Mouse (Mus musculus) hindbrain, embryonic 11.5 days (tissue): Measurements from ENCODE around the gene Asic2. TPM values are rescaled to one million over a fixed set of nuclear protein-coding genes. Genes with fewer than 3 reads are reported as not detected.

ENCODE experiments used
- ATAC-seq: fragments of 200-750 bp; cut with Nextera tagmentation; 2 replicates; pipeline ENCODE4 v1.8.0; 2017; ENCODE audit warnings: mild to moderate bottlenecking, moderate TSS enrichment, moderate library complexity; ENCODE audit not compliant: low FRiP score
- DNase-seq: peaks from one replicate; pipeline ENCODE4 v3.0.0-alpha.2; 2015; ENCODE audit warnings: low spot score
- H3K27ac ChIP-seq: fragments of 300-500 bp; sonication (generic); 2 replicates; pipeline ENCODE4 v1.5.1; 2014; ENCODE audit warnings: mild to moderate bottlenecking, low read depth, low read length
- H3K27me3 ChIP-seq: fragments of 300-500 bp; sonication (generic); 2 replicates; pipeline ENCODE4 v1.6.1; 2014; ENCODE audit warnings: mild to moderate bottlenecking, low read length, moderate library complexity, mixed read lengths; ENCODE audit not compliant: control insufficient read depth, insufficient read depth
- H3K36me3 ChIP-seq: fragments of 300-500 bp; sonication (generic); 2 replicates; pipeline ENCODE4 v1.6.1; 2014; ENCODE audit warnings: mild to moderate bottlenecking, low read length, moderate library complexity, mixed read lengths; ENCODE audit not compliant: control insufficient read depth, insufficient read depth
- H3K4me1 ChIP-seq: fragments of 300-500 bp; sonication (generic); replicated peaks from 2 replicates; pipeline ENCODE4 v1.6.1; 2014; ENCODE audit warnings: low read length, mixed read lengths; ENCODE audit not compliant: control insufficient read depth, insufficient read depth
- H3K4me2 ChIP-seq: fragments of 300-500 bp; sonication (generic); replicated peaks from 2 replicates; pipeline ENCODE4 v1.6.1; 2014; ENCODE audit warnings: mild to moderate bottlenecking, low read depth, low read length
- H3K4me3 ChIP-seq: fragments of 300-500 bp; sonication (generic); 2 replicates; pipeline ENCODE4 v1.5.1; 2014; ENCODE audit warnings: low read depth, low read length
- H3K9ac ChIP-seq: fragments of 300-500 bp; sonication (generic); 2 replicates; pipeline ENCODE4 v1.6.1; 2014; ENCODE audit warnings: low read depth, low read length
- H3K9me3 ChIP-seq: fragments of 300-500 bp; sonication (generic); 2 replicates; pipeline ENCODE4 v1.6.1; 2016; ENCODE audit warnings: low read length; ENCODE audit not compliant: control insufficient read depth
- WGBS: fragments of 180-500 bp; shearing (Covaris S2); extraction: QIAGEN DNeasy Blood & Tissue Kit; methylation state at CpG from one replicate; pipeline ENCODE4 v1.1.7; 2014; 5-methylcytosine and 5-hydroxymethylcytosine counted together
- polyA plus RNA-seq: library from polyadenylated mRNA; unstranded; fragments of >200 nt; fragmentation: Nextera tagmentation; extraction: Ambion mirVana; gene quantifications from 2 replicates; pipeline ENCODE4 v1.2.1, GENCODE M21; 2014

Gene Asic2
- polyA plus RNA-seq, 1 experiment from 2014 or later, result 1.7 TPM

- no peaks in the 10 kb centered on the region for H3K27me3 ChIP-seq
- no peak overlapping the region for H3K4me2 ChIP-seq
- no peak overlapping the region for H3K27ac ChIP-seq
- no peaks in the 10 kb centered on the region for H3K9me3 ChIP-seq
- WGBS, result 90% methylated on average over 1 of the region's 1 CpGs
- no peak overlapping the region for H3K9ac ChIP-seq
- H3K4me1 ChIP-seq, result no peaks in the 10 kb centered on the region
- H3K36me3 ChIP-seq, result no peaks in the 10 kb centered on the region
- DNase-seq (no peak), ATAC-seq (no peak)
- H3K4me3 ChIP-seq, result no peak overlapping the region
Measured at GRCm38 (mm10) chr11:81937516-81937915, 30.7 kb downstream of the Asic2 start.

DNA sequence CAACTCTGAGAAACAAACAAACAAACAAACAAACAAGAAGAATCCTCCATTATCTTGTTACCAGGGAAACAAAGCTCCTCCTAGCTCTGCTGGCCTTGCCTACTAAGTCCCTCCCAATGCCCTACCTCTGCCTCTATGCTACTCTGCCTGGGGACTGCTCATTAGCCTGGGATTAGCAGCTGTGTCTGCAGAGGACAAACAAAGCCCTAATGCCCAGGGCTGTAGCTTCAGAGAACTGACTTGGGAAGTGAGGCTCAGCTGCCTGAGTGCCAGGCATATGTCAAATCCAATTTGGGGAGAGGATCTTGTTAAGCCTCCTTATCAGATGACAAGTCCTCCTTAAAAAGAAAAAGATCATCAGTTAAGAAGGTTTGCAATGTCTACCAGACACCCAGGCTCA lies 41.9 kb downstream of the Asic2 start:
- Histone ChIP-seq H3K9ac (no peak overlapping the region), H3K27me3 (no peaks in the 10 kb centered on the region), H3K36me3 (no peaks in the 10 kb centered on the region), H3K4me2 (no peak overlapping the region), H3K27ac (0 out of 2 replicates have a peak overlapping the region, but pooled peaks have one; percentile 43), H3K9me3 (no peaks in the 10 kb centered on the region), H3K4me1 (no peaks in the 10 kb centered on the region), H3K4me3 (no peak overlapping the region)
- no peak for ATAC-seq
- DNase-seq, result peak; percentile 49

GRCm38 (mm10) chr11:81923626-81924025 lies 44.6 kb downstream of the Asic2 start:
- Histone ChIP-seq H3K36me3 (no peaks in the 10 kb centered on the region), H3K4me2 (no peak overlapping the region), H3K4me3 (no peak overlapping the region), H3K27ac (no peak overlapping the region), H3K9ac (no peak overlapping the region), H3K27me3 (no peaks in the 10 kb centered on the region), H3K4me1 (no peaks in the 10 kb centered on the region), H3K9me3 (no peaks in the 10 kb centered on the region)
- 88% methylated on average over 4 of the region's 4 CpGs for WGBS
- ATAC-seq (no peak), DNase-seq (no peak)

GRCm38 (mm10) chr11:81923096-81923495 lies 45.2 kb downstream of the Asic2 start:
- Histone ChIP-seq H3K4me1 (no peaks in the 10 kb centered on the region), H3K36me3 (no peaks in the 10 kb centered on the region), H3K27ac (no peak overlapping the region), H3K9ac (no peak overlapping the region), H3K9me3 (no peaks in the 10 kb centered on the region), H3K27me3 (no peaks in the 10 kb centered on the region), H3K4me2 (no peak overlapping the region), H3K4me3 (no peak overlapping the region)
- DNase-seq, result no peak
- WGBS, result 87% methylated on average over 2 of the region's 2 CpGs
- no peak for ATAC-seq

DNA sequence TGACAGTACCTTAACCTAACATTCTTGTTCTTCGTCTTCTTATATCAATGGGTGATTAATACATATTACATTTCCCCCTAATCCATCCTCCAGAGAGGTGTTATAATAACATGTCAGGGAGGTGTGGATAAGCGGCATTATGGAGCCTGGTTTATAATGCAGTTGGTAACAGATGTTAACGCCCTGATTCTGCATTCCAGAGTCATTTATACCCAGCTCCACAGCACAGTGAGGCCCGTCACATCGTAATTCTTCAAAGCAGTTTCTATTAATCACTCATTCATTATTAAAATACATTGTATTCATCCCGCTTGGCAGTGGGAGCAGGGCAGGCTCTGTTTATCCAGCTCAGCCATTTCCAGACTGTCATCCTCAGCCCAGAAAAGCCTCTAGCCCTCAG lies 52.8 kb downstream of the Asic2 start:
- DNase-seq (no peak), ATAC-seq (no peak)
- H3K4me3 ChIP-seq, result no peak overlapping the region
- no peaks in the 10 kb centered on the region for H3K36me3 ChIP-seq
- 56% methylated on average over 6 of the region's 6 CpGs for WGBS
- H3K9me3 ChIP-seq, result no peaks in the 10 kb centered on the region
- no peak overlapping the region for H3K9ac ChIP-seq
- no peak overlapping the region for H3K27ac ChIP-seq
- no peak overlapping the region for H3K4me2 ChIP-seq
- H3K4me1 ChIP-seq, result no peaks in the 10 kb centered on the region
- no peaks in the 10 kb centered on the region for H3K27me3 ChIP-seq

DNA sequence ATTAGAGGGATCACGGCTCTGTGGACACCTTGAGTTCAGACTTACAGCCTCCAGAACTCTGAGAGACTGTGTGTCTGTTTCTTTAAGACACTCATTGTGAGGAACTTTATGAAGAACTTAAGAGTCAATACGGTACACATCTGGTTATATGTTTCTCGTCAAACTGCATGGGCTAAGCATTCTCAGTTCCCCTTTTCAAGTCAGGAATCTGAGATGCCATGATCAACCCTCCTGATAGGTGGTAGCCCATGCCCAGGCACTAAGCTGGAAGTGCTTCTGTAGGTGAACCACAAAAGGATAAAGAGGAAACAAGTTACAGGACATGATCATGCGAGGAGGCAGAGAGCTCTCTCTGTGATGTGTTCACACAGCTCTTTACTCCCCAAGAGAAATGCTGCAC lies 55.2 kb downstream of the Asic2 start:
- no peak overlapping the region for H3K4me3 ChIP-seq
- DNase-seq (no peak), ATAC-seq (no peak)
- H3K9me3 ChIP-seq, result no peaks in the 10 kb centered on the region
- H3K27me3 ChIP-seq, result no peaks in the 10 kb centered on the region
- no peaks in the 10 kb centered on the region for H3K4me1 ChIP-seq
- H3K27ac ChIP-seq, result no peak overlapping the region
- H3K36me3 ChIP-seq, result no peaks in the 10 kb centered on the region
- no peak overlapping the region for H3K4me2 ChIP-seq
- WGBS, result 87% methylated on average over 4 of the region's 4 CpGs
- H3K9ac ChIP-seq, result no peak overlapping the region

- ATAC-seq (no peak), DNase-seq (no peak)
- no peaks in the 10 kb centered on the region for H3K9me3 ChIP-seq
- no peaks in the 10 kb centered on the region for H3K27me3 ChIP-seq
- no peaks in the 10 kb centered on the region for H3K36me3 ChIP-seq
- no peak overlapping the region for H3K27ac ChIP-seq
- H3K4me3 ChIP-seq, result no peak overlapping the region
- 87% methylated on average over 5 of the region's 5 CpGs for WGBS
- H3K9ac ChIP-seq, result no peak overlapping the region
- H3K4me1 ChIP-seq, result no peaks in the 10 kb centered on the region
- H3K4me2 ChIP-seq, result no peak overlapping the region
Measured at GRCm38 (mm10) chr11:81909397-81909894, 58.8 kb downstream of the Asic2 start.

- 86% methylated on average over 1 of the region's 1 CpGs for WGBS
- Histone ChIP-seq H3K4me2 (no peak overlapping the region), H3K9me3 (no peaks in the 10 kb centered on the region), H3K27ac (no peak overlapping the region), H3K27me3 (no peaks in the 10 kb centered on the region), H3K36me3 (no peaks in the 10 kb centered on the region), H3K4me1 (no peaks in the 10 kb centered on the region), H3K9ac (no peak overlapping the region), H3K4me3 (no peak overlapping the region)
- DNase-seq (no peak), ATAC-seq (no peak)
Measured at GRCm38 (mm10) chr11:81908760-81909159, 59.5 kb downstream of the Asic2 start.

- Histone ChIP-seq H3K4me3 (no peak overlapping the region), H3K27ac (no peak overlapping the region), H3K36me3 (no peaks in the 10 kb centered on the region), H3K9ac (no peak overlapping the region), H3K9me3 (no peaks in the 10 kb centered on the region), H3K4me2 (no peak overlapping the region), H3K27me3 (no peaks in the 10 kb centered on the region), H3K4me1 (peaks cover 3% of the 10 kb centered on the region; the same call in 1 of the 2 replicates)
- DNase-seq (no peak), ATAC-seq (no peak)
Measured at GRCm38 (mm10) chr11:81902318-81902717, 65.9 kb downstream of the Asic2 start.
